Mouse (Mus musculus) liver, adult 2 months (tissue): ENCODE data around the gene Eef1g. TPM values are rescaled to one million over a fixed set of nuclear protein-coding genes. Genes with fewer than 3 reads are reported as not detected.
"Not testable (repeated sequence)": the region's sequence is repeated elsewhere in the genome, so short reads cannot be mapped to it uniquely, and the experiment has no call there.

Experiments
- DNase-seq: peaks from one replicate; pipeline ENCODE4 v3.0.0-alpha.2; 2011; ENCODE audit warnings: low read depth, low spot score; ENCODE audit errors: extremely low read depth
- H3K27ac ChIP-seq: fragments of 200-500 bp; replicated peaks from 2 replicates; pipeline ENCODE4 v1.5.1; 2012; ENCODE audit warnings: low read depth, mild to moderate bottlenecking, control low read depth, inconsistent platforms, low read length; ENCODE audit not compliant: insufficient read depth
- H3K27me3 ChIP-seq: fragments of 200-500 bp; 2 replicates; pipeline ENCODE4 v1.6.1; 2012; ENCODE audit warnings: mild to moderate bottlenecking, moderate library complexity, low read length, inconsistent platforms; ENCODE audit not compliant: control insufficient read depth, insufficient read depth
- H3K36me3 ChIP-seq: fragments of 200-500 bp; 2 replicates; pipeline ENCODE4 v1.6.1; 2012; ENCODE audit warnings: low read length, inconsistent platforms; ENCODE audit not compliant: control insufficient read depth, insufficient read depth
- H3K4me1 ChIP-seq: fragments of 200-500 bp; 2 replicates; pipeline ENCODE4 v1.6.1; 2011; ENCODE audit warnings: low read length; ENCODE audit not compliant: control insufficient read depth, insufficient read depth
- H3K4me3 ChIP-seq: fragments of 200-500 bp; 2 replicates; pipeline ENCODE4 v1.5.1; 2011; ENCODE audit warnings: low read depth, mild to moderate bottlenecking, control low read depth, low read length, moderate library complexity; ENCODE audit not compliant: insufficient read depth
- H3K79me2 ChIP-seq: fragments of 200-500 bp; 2 replicates; pipeline ENCODE4 v1.6.1; 2012; ENCODE audit warnings: inconsistent platforms, mild to moderate bottlenecking, low read length, moderate library complexity; ENCODE audit not compliant: control insufficient read depth, insufficient read depth
- H3K9ac ChIP-seq: fragments of 200-500 bp; 2 replicates; pipeline ENCODE4 v1.6.1; 2012; ENCODE audit warnings: low read depth, mild to moderate bottlenecking, control low read depth, inconsistent platforms, low read length
- CTCF ChIP-seq: fragments of 200-500 bp; IDR thresholded peaks from 2 replicates; pipeline ENCODE4 v1.5.1; 2011; ENCODE audit warnings: low read depth, low read length, control low read depth
- POLR2A ChIP-seq: fragments of 200-500 bp; IDR thresholded peaks from 2 replicates; pipeline ENCODE4 v1.6.1; 2011; ENCODE audit warnings: low read length, control low read depth; ENCODE audit not compliant: insufficient read depth; ENCODE audit errors: extremely low read depth
- WGBS: fragments of 180-500 bp; shearing (Covaris S2); methylation state at CpG from one replicate; pipeline ENCODE4 v1.1.7; 2018; 5-methylcytosine and 5-hydroxymethylcytosine counted together
- polyA plus RNA-seq: library from polyadenylated mRNA; depleted of rRNA; stranded (reverse); fragments of >200 nt; gene quantifications from 2 replicates; pipeline ENCODE4 v1.2.3, GENCODE M21; 2012
- total RNA-seq: library from RNA; depleted of rRNA; stranded (reverse); fragments of >200 nt; gene quantifications from 2 replicates; pipeline ENCODE4 v1.2.3, GENCODE M21; 2014

The Eef1g gene
- total and polyA plus RNA-seq, 2 experiments: 101 to 107 TPM

GRCm38 (mm10) chr19:8965771-8966170, 1.1 kb upstream of the Eef1g start:
- Histone ChIP-seq H3K36me3 (peaks cover 40% of the 10 kb centered on the region), H3K4me1 (peaks cover 11% of the 10 kb centered on the region), H3K27me3 (no peaks in the 10 kb centered on the region), H3K9ac (peak overlapping the region; percentile 54), H3K4me3 (peak overlapping the region; percentile 63; the same call in 1 of the 2 replicates), H3K27ac (peak overlapping the region; percentile 78), H3K79me2 (peaks cover 8% of the 10 kb centered on the region; the same call in 1 of the 2 replicates)
- WGBS: 45% methylated on average over 8 of the region's 8 CpGs
- no peak for TF ChIP-seq POLR2A
- no peak for TF ChIP-seq CTCF
- no peak for DNase-seq

DNA sequence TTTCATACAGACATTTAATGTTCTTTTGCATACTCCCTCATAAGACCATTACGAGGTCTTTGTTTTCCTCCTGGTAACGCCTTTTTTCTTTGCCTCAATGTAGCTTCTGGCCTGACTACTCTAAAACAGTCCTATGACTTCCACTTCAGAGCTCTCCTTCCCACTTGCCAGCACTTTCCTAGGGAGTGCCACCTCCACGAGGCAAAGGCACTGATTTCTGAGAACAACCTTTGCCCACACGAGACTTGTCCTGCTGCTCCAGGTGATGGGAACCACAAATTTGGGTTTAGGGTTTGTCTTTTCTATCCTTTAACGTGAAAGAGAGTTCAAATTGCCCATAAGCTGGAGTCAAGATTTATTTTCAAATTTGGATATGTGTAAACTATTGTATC, 647 bp upstream of the Eef1g start:
- Histone ChIP-seq H3K4me3 (peak overlapping the region; percentile 63), H3K27me3 (no peaks in the 10 kb centered on the region), H3K27ac (peak overlapping the region; percentile 78), H3K9ac (peak overlapping the region; percentile 74), H3K79me2 (peaks cover 8% of the 10 kb centered on the region; the same call in 1 of the 2 replicates), H3K36me3 (peaks cover 43% of the 10 kb centered on the region), H3K4me1 (peaks cover 11% of the 10 kb centered on the region)
- no peak for TF ChIP-seq POLR2A
- no peak for TF ChIP-seq CTCF
- DNase-seq: peak; percentile 71
- WGBS: 7% methylated on average over 5 of the region's 5 CpGs

- Histone ChIP-seq H3K4me1 (peaks cover 16% of the 10 kb centered on the region), H3K27ac (peak overlapping the region; percentile 40), H3K36me3 (peaks cover 48% of the 10 kb centered on the region), H3K27me3 (no peaks in the 10 kb centered on the region), H3K79me2 (peaks cover 8% of the 10 kb centered on the region; the same call in 1 of the 2 replicates), H3K9ac (peak overlapping the region; percentile 89), H3K4me3 (peak overlapping the region; percentile 74)
- no peak for TF ChIP-seq CTCF
- no peak for TF ChIP-seq POLR2A
- no peak for DNase-seq
- under 1% methylated on average over 8 of the region's 8 CpGs for WGBS
These were observed 517 bp downstream of the Eef1g start for GRCm38 (mm10) chr19:8967373-8967743.

GRCm38 (mm10) chr19:8967893-8968292, 1.1 kb downstream of the Eef1g start:
- DNase-seq: no peak
- TF ChIP-seq POLR2A (no peak), CTCF (no peak)
- Histone ChIP-seq H3K79me2 (peaks cover 8% of the 10 kb centered on the region; the same call in 1 of the 2 replicates), H3K9ac (peak overlapping the region; percentile 89), H3K4me3 (peak overlapping the region; percentile 74), H3K27ac (no peak overlapping the region), H3K36me3 (peaks cover 49% of the 10 kb centered on the region), H3K4me1 (peaks cover 16% of the 10 kb centered on the region), H3K27me3 (no peaks in the 10 kb centered on the region)
- 9% methylated on average over 9 of the region's 9 CpGs for WGBS

DNA sequence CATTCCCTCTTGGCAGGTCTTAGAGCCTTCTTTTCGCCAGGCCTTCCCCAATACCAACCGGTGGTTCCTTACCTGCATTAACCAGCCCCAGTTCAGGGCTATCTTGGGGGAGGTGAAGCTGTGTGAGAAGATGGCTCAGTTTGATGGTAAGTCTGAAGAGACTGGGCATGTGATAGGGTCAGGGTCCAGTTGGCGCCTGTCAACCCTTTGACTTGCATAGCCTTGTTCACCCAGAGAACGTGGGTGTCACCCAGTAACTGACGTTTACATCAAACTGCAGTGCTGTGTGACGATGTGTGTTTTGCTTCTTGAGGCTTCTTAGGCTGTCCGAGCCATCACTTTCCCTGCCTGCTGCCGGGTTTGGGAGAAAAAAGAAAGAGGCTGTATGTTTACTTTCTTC, 5.7 kb downstream of the Eef1g start:
- H3K4me3 ChIP-seq, H3K79me2 ChIP-seq, H3K27me3 ChIP-seq, H3K27ac ChIP-seq, H3K4me1 ChIP-seq, H3K9ac ChIP-seq: not testable (repeated sequence)
- DNase-seq: peak; percentile 63
- WGBS: 47% methylated on average over 8 of the region's 8 CpGs
- peaks cover 63% of the 10 kb centered on the region for H3K36me3 ChIP-seq

DNA sequence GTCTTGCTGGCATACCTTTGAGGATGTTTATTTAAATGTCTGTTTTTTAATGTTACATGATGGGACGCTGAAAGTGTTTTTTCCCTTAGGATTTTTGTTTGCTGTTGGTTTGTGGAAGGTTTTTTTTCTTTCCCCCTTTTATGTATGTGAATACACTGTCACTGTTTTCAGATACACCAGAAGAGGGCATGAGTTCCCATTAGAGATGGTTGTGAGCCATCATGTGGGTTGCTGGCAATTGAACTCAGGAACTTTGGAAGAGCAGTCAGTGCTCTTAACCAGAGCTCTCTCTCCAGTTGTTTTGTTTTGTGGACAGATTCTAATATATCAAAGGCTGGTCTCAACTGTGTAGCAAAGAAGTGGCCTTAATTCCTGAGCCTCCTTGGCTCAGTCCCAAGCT, 7.8 kb downstream of the Eef1g start:
- H3K79me2 ChIP-seq: no peaks in the 10 kb centered on the region
- peaks cover 5% of the 10 kb centered on the region; the same call in 1 of the 2 replicates for H3K4me1 ChIP-seq
- H3K27me3 ChIP-seq: no peaks in the 10 kb centered on the region
- no peak overlapping the region for H3K4me3 ChIP-seq
- TF ChIP-seq POLR2A (no peak), CTCF (no peak)
- DNase-seq: no peak
- 82% methylated on average over 1 of the region's 1 CpGs for WGBS
- peaks cover 74% of the 10 kb centered on the region for H3K36me3 ChIP-seq
- H3K9ac ChIP-seq: no peak overlapping the region
- no peak overlapping the region for H3K27ac ChIP-seq
